Mouse (Mus musculus): ENCODE data around the gene Lgmn.

Gene Lgmn

GRCm38 (mm10) chr12:102439632-102440023 is at the start of gene Lgmn:
TSS of gene Lgmn (minus strand) at chr12:102439813.
- peak; percentile 98 for DNase-seq (ENCODE audit: low read depth)

GRCm38 (mm10) chr12:102484946-102485345 is 45.3 kb upstream of the Lgmn start:
- DNase-seq (ENCODE audit: low read depth): no peak

- no peak for DNase-seq (ENCODE audit: low read depth)
These were observed 40.9 kb upstream of the Lgmn start for GRCm38 (mm10) chr12:102480481-102480880.

DNA sequence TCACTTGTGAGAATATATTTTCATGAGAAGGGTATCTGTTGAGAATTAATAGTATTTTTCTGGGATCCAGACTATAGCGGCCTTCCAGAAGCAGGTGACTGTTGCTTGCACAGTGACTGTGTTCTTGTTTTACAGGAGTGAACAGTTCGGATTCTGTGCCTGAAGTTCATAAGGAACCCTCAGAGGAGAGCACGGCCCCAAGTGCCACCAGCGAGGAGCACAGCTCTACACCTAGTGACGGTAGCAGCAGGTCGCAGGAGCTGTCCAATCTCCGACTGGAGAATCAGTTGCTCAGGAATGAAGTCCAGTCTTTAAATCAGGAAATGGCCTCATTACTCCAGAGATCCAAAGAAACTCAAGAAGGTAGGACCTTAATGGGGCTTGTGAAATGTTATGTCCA is 34.8 kb upstream of the Lgmn start:
- no peak for DNase-seq (ENCODE audit: low read depth)

- DNase-seq (ENCODE audit: low read depth): peak; percentile 97
These were observed 29.5 kb upstream of the Lgmn start, which contains the start of gene Golga5 for GRCm38 (mm10) chr12:102468894-102469764. TSS of gene Golga5 (plus strand) at chr12:102469135.

GRCm38 (mm10) chr12:102468136-102468535 is 28.5 kb upstream of the Lgmn start:
- no peak for DNase-seq (ENCODE audit: low read depth)

DNA sequence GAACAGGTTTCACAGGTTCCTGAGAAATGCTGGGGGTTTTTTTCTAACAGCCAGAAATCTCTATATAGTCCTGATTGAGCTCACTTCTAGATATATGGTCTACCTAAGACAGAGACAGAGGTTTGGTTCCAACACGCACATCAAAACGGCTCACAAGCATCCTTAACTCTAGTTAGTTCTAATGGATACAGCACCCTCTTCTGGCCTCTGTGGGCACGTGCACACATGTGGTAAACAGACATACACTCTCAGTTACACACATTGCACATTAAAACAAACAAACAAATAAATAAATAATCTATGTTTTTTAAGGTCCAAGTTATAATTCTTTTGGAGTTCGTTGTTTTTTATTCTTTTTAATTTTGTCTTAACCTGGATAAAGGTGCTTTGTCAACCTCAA is 25.0 kb upstream of the Lgmn start:
- DNase-seq (ENCODE audit: low read depth): peak; percentile 51

DNA sequence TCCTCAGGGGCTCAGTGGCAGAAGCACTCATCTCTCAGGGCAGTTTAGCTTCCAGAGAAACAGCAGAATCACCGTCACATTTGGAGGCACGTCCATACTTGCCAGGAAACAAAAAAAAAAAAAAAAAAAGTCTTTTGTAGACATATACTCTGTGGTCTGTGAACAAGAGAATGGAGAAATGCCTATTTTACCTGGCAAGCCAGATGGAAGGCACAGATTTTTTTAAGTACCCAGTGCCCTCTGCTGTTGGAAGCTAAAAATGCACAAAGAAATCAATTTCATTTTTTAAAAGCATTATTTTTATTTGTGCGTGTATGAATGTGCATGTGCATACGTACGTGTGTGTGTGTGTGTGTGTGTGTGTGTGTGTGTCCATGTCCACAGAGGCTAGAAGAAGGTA is 21.6 kb upstream of the Lgmn start:
- peak; percentile 77 for DNase-seq (ENCODE audit: low read depth)

DNA sequence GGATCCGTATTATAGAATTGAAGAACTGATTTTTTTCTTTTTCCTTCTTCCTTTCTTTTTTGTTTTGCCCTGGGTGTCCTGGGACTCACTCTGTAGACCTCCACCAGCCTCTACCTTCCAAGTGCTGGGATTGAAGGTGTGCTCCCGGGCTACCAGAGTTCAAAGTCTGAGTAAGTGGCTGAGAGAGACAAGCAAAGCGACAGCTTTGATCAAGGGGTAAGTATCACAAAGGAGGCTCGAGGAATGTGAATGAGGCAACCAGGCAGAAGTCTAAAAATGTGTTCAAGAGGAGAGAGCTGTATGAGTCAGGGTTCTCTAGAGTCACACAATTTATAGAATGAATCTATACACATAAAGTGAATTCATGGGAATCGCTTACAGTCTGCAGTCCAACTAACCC is 20.4 kb upstream of the Lgmn start:
- no peak for DNase-seq (ENCODE audit: low read depth)

DNA sequence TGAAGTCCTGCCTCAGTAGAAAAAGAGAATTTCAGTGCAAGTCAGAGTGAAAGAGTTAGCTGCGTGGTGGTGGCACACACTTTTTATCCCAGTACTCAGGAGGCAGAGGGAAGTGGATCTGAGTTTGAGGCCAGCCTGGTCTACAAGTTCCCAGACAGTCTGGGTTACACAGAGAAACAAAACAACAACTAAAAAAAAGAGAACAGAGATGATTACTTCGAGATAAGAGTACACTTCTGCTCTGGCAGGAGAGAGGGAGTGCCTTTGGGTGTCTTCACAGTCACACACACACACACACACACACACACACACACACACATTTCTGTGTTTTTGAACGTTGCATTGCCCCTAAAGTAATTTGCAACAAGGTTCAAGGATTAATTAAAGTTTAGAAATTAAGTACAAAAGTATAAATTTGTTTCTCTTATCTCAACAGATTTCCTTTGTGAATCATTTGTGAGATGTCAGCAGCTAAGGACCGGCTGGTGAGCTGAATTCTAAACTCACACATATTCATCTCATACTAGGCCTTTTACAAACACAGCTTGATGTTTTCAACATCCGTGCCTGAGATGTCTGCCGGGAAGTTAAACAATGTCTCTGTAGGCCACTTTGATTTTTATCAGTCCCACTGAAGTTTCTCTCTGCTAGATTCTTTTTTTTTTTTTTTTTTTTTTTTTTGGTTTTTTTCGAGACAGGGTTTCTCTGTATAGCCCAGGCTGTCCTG is 17.0 kb upstream of the Lgmn start:
- DNase-seq (ENCODE audit: low read depth): peak; percentile 75

- DNase-seq (ENCODE audit: low read depth): no peak
These were observed 14.0 kb upstream of the Lgmn start for GRCm38 (mm10) chr12:102453581-102453980.

DNA sequence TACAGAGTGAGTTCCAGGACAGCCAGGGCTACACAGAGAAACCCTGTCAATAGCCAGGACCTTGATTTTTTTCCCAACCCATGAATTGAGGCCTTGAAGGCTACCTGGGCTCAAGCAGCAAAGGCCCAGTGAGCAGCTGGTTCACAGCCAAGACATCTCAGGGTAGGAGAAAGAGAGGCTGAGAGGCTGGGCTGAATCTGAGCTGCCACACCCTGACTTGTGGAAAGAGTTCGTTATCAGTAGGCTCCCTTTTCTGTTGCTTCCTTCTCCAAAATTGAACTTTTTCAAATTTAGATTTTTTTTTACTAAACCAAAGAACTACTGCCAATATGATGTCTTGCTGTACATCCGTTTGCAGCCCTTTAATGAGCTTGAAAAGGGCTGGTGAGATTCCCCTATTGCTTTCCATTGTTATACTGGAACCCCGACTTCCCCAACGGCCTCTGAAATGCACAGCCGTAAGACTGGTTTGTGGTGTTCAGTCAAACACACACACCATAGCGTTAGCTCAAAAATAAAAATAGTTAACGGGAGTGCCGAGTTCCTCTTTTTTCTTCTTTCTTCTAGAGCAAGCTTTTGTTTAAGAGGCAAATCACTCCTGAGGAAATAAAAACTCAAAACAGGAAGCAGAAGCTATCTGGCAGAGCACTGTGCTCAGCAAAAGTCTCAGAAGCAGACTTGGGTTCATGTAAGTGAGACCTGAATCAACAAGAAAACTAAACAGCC is 11.7 kb upstream of the Lgmn start:
- DNase-seq (ENCODE audit: low read depth): peak; percentile 68

DNA sequence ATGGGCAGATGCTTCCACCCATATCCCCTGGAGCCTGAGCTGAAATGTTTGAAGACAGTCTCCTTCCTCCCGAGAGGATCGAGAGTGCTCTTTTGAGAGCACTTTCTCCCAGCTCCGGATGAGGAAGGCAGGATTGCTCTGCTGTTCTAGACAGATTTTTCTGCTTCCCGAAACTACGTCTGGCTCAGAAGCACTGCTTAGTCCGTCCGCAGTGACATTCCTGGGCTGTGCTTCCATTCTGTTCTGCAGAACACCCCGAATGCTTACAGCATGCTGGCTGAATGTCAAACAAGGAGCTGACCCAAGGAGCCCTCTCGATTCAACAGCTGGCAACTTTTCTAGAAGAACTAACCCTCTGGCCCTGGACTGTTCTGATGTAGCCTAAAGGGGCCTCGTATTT is 10.8 kb upstream of the Lgmn start:
- DNase-seq (ENCODE audit: low read depth): no peak

GRCm38 (mm10) chr12:102445436-102445835 is 5.8 kb upstream of the Lgmn start:
- DNase-seq (ENCODE audit: low read depth): no peak

DNA sequence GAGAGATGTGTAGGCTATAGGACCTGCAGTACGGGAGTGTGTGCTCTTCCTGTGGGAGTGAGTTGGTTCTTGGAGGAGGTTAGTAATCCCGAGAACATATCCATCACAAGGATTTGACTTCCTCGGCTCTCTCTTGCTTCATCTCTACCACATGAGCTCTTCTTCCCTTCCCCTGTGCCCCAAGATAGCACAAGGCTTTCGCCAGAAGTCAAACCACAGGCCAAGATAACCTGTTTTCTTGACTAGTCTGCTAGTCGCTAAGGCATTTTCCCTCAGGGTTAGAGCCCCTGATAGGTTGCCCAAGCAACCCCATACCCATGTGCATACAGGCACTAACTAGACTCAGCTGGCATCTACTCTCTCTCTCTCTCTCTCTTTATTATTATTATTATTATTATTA is 4.1 kb upstream of the Lgmn start:
- DNase-seq (ENCODE audit: low read depth): no peak

DNA sequence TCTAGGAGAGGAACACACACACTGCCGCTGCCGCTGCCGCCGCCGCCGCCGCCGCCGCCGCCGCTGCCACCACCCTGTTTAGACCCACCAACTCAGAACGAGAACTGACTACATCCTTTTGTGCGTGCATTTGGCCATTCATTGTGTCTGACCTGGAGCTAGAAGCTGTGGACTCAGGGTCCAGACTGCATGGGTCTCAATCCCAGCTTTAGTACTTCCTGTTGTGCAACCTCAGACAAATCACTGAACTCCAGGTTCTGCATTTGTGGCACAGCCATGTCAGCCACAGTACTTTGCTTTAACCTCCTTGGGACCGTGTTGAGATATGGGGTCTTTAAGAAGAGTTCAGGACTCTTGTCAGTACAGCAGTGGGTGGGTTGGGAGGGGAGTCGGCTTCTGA is 3.0 kb upstream of the Lgmn start:
- no peak for DNase-seq (ENCODE audit: low read depth)

DNA sequence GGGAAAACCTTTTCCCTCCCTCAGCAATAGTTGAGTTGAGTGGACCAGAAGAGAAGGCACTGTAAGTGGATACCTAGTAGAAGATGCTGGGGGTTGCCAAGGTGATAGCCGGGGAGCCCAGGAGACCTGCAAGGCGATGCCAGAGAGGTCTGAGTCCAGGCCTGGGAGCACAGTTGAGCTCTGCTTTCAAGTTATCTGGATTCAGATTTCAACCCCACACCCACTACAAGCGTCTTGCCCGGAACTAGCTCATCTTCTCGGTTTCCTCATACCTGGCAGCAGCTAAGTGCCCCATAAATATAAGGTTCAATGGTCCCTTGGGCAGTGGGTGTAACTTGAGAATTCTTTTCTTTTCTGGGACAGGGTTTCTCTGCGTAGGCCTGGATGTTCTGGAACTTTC is 1.5 kb upstream of the Lgmn start:
- DNase-seq (ENCODE audit: low read depth): no peak

GRCm38 (mm10) chr12:102440551-102440950 is 938 bp upstream of the Lgmn start:
- DNase-seq (ENCODE audit: low read depth): no peak

- no peak for DNase-seq (ENCODE audit: low read depth)
These were observed 506 bp downstream of the Lgmn start for GRCm38 (mm10) chr12:102438983-102439631.

- DNase-seq (ENCODE audit: low read depth): no peak
These were observed 1.7 kb downstream of the Lgmn start for GRCm38 (mm10) chr12:102437952-102438351.

- no peak for DNase-seq (ENCODE audit: low read depth)
These were observed 2.6 kb downstream of the Lgmn start for GRCm38 (mm10) chr12:102436939-102437526.

DNA sequence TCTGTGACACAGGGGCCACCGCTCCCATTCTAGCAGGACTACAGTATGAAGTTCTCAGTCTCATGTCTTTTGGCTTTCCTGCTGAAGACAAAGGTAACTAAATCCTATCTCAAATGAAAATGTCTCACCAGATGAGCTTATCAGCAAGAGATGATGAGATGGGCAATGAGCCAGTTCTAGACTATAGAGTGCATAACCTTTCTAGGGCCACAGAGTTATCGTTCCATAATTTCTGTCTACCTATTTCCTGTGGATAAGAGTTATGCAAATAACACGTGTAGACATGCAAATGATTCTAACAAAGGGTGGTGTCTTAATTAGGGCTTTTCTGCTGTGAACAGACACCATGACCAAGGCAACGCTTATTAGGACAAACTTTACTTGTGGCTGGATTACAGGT is 5.5 kb downstream of the Lgmn start:
- no peak for DNase-seq (ENCODE audit: low read depth)

All from induced T-regulatory cell, adult 2 months (primary cell).